Mouse (Mus musculus) CD8-positive naive resting alpha-beta T cell, adult 57 days (primary cell): ENCODE results near the gene Tead2. TPM values are rescaled to one million over a fixed set of nuclear protein-coding genes. Genes with fewer than 3 reads are reported as not detected.

ENCODE experiments used
- total RNA-seq: library from RNA; stranded (reverse); gene quantifications from one replicate; pipeline ENCODE4 v1.2.4, GENCODE M21; 2023

Tead2 gene
- total RNA-seq: not detected

GRCm38 (mm10) chr7:45215673-45216441 is at the start of gene Tead2:
Gene Tead2, plus strand, starts transcription at chr7:45215753.

GRCm38 (mm10) chr7:45179469-45179868 is 36.1 kb upstream of the Tead2 start, which contains the start of gene Gfy:
Gene Gfy, minus strand, starts transcription at chr7:45179569.

GRCm38 (mm10) chr7:45180896-45181477 is 34.6 kb upstream of the Tead2 start, which contains the start of gene Pth2:
Gene Pth2, plus strand, starts transcription at chr7:45180995.

GRCm38 (mm10) chr7:45204380-45205143 is 11.0 kb upstream of the Tead2 start, which contains the start of gene Ccdc155:
Gene Ccdc155, minus strand, starts transcription at chr7:45204892.

GRCm38 (mm10) chr7:45211851-45212251 is 3.7 kb upstream of the Tead2 start, which contains the start of gene Dkkl1:
Gene Dkkl1, minus strand, starts transcription at chr7:45212147.

GRCm38 (mm10) chr7:45238723-45239496 is 23.4 kb downstream of the Tead2 start, which contains the start of gene Cd37:
Gene Cd37, minus strand, starts transcription at chr7:45239115.

GRCm38 (mm10) chr7:45240633-45241388 is 25.3 kb downstream of the Tead2 start, which contains the start of gene Slc6a16:
Gene Slc6a16, plus strand, starts transcription at chr7:45241085.

GRCm38 (mm10) chr7:45277136-45277760 is 61.7 kb downstream of the Tead2 start, which contains the start of gene Slc6a21:
Gene Slc6a21, plus strand, starts transcription at chr7:45277513.

Other genes with a start within 250 kb of the Tead2 start
- not detected for gene Cpt1c, start 240.9 kb upstream of the Tead2 start, total RNA-seq
- 147 TPM for gene Prmt1, start 229.2 kb upstream of the Tead2 start, total RNA-seq
- 127 TPM for gene Irf3, start 218.1 kb upstream of the Tead2 start, total RNA-seq
- gene Bcl2l12, start 217.0 kb upstream of the Tead2 start, total RNA-seq: 20.4 TPM
- 77.3 TPM for gene Scaf1, start 199.4 kb upstream of the Tead2 start, total RNA-seq
- 11.4 TPM for gene Rras, start 197.8 kb upstream of the Tead2 start, total RNA-seq
- gene Prr12, start 162.9 kb upstream of the Tead2 start, total RNA-seq: 65.4 TPM
- gene Nosip, start 153.3 kb upstream of the Tead2 start, total RNA-seq: 59.3 TPM
- gene Prrg2, start 153.1 kb upstream of the Tead2 start, total RNA-seq: 1.7 TPM
- 28.4 TPM for gene Rcn3, start 123.5 kb upstream of the Tead2 start, total RNA-seq
- gene Fcgrt, start 111.9 kb upstream of the Tead2 start, total RNA-seq: 49.4 TPM
- gene Rps11, start 91.3 kb upstream of the Tead2 start, total RNA-seq: 3,136 TPM
- 5,943 TPM for gene Rpl13a, start 87.0 kb upstream of the Tead2 start, total RNA-seq
- gene Gm45713, start 79.5 kb upstream of the Tead2 start, total RNA-seq: 1.6 TPM
- gene Flt3l, start 79.3 kb upstream of the Tead2 start, total RNA-seq: 167 TPM
- 32.4 TPM for gene Pih1d1, start 61.5 kb upstream of the Tead2 start, total RNA-seq
- gene Aldh16a1, start 61.2 kb upstream of the Tead2 start, total RNA-seq: 60.3 TPM
- not detected for gene Slc17a7, start 51.8 kb upstream of the Tead2 start, total RNA-seq
- not detected for gene Gfy, start 36.2 kb upstream of the Tead2 start, total RNA-seq
- not detected for gene Pth2, start 34.8 kb upstream of the Tead2 start, total RNA-seq
- gene Ccdc155, start 10.9 kb upstream of the Tead2 start, total RNA-seq: 0.83 TPM
- gene Dkkl1, start 3.6 kb upstream of the Tead2 start, total RNA-seq: not detected
- 321 TPM for gene Cd37, start 23.4 kb downstream of the Tead2 start, total RNA-seq
- gene Slc6a16, start 25.3 kb downstream of the Tead2 start, total RNA-seq: not detected
- not detected for gene Slc6a21, start 61.8 kb downstream of the Tead2 start, total RNA-seq
- 7.7 TPM for gene Trpm4, start 118.0 kb downstream of the Tead2 start, total RNA-seq
- gene Hrc, start 119.5 kb downstream of the Tead2 start, total RNA-seq: not detected
- 0.21 TPM for gene Ppfia3, start 151.3 kb downstream of the Tead2 start, total RNA-seq
- gene Lin7b, start 154.8 kb downstream of the Tead2 start, total RNA-seq: 1.3 TPM
- 624 TPM for gene Snrnp70, start 180.0 kb downstream of the Tead2 start, total RNA-seq
- not detected for gene Kcna7, start 189.9 kb downstream of the Tead2 start, total RNA-seq
- not detected for gene Ntf5, start 197.9 kb downstream of the Tead2 start, total RNA-seq
- gene Lhb, start 205.1 kb downstream of the Tead2 start, total RNA-seq: not detected
- 10.5 TPM for gene Gys1, start 219.1 kb downstream of the Tead2 start, total RNA-seq
- 51.4 TPM for gene Ruvbl2, start 222.3 kb downstream of the Tead2 start, total RNA-seq
- 405 TPM for gene Ftl1, start 244.1 kb downstream of the Tead2 start, total RNA-seq